Mouse (Mus musculus) testis, adult 2 months (tissue): ENCODE measurements at regions not wholly inside any gene's neighbourhood (a gene's known extent, or its start where the extent isn't known, plus 50 kb on each side); places are given as distances from the start of the nearest gene placed in this dataset.

Experiments used
- CTCF ChIP-seq: fragments of 200-500 bp; IDR thresholded peaks from 2 replicates; pipeline ENCODE4 v1.5.1; 2012; ENCODE audit warnings: low read depth, mild to moderate bottlenecking, inconsistent platforms, low read length, moderate library complexity; ENCODE audit not compliant: control insufficient read depth, insufficient read depth, insufficient replicate concordance
- POLR2A ChIP-seq: fragments of 200-500 bp; IDR thresholded peaks from 2 replicates; pipeline ENCODE4 v1.6.1; 2012; ENCODE audit warnings: low read depth, mild to moderate bottlenecking, inconsistent platforms, low read length, moderate library complexity; ENCODE audit not compliant: control insufficient read depth

DNA sequence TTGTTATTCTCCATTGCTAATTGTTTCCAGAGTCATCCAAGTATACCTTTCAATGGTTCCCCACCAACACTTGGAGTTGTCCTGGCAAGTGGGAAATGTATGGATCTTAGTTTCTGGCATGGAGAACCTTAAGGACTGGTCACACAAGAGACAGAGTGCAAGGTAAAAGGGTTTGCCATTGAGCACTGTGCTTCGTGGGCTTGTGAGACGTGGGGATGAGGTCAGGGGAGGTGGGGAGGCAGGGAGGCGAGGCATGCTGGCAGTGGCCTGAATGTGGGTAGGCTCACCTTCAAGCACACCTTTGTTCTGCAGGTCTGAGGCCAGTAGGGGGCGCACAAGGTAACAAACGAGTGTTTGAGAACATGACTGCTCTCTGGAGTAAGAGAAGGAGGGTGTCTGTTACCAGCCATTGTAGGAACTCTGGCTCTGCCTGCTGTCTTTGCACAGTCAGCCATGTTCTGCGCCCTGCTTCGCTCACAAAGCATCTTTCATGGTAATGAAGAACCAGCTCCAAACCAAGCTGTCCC, 612.0 kb downstream of the Bcl11a start:
- TF ChIP-seq POLR2A (no peak), CTCF (peak; percentile 51; the same call in 1 of the 2 replicates)
